Mouse (Mus musculus) spleen, adult 2 months (tissue): Measurements from ENCODE around the gene Cblb.

Source experiments
- CTCF ChIP-seq: fragments of 200-500 bp; IDR thresholded peaks from 2 replicates; pipeline ENCODE4 v1.5.1; 2011; ENCODE audit warnings: mild to moderate bottlenecking, inconsistent platforms; ENCODE audit not compliant: insufficient read depth, insufficient read length, insufficient replicate concordance; ENCODE audit errors: extremely low read depth
- POLR2A ChIP-seq: fragments of 200-500 bp; IDR thresholded peaks from 2 replicates; pipeline ENCODE4 v1.6.1; 2011; ENCODE audit warnings: low read depth, low read length, inconsistent platforms

- TF ChIP-seq CTCF (no peak), POLR2A (no peak)
Observed at GRCm38 (mm10) chr16:52034356-52034755, 3.3 kb downstream of the Cblb start.
